Comparison of ENCODE assay signal across 26 mouse cellular contexts in genomic region chr7:83734246-83734645, GRCm38 (mm10). TPM values are rescaled to one million over a fixed set of nuclear protein-coding genes. Genes with fewer than 3 reads are reported as not detected.
DNase-seq lines count a peak whose midpoint lies in the region; ATAC-seq and TF ChIP-seq lines count a peak whose summit lies in the region.
"Had no signal": no experiment of that assay in that cellular context is flagged by ENCODE, and none has a peak within 500 bp of the region (broad histone marks: within the 10 kb centered on the region; RNA-seq: fewer than 3 reads in every experiment).

No protein-coding gene starts in this region.

- TF ChIP-seq POLR2A in cerebellum, adult 2 months (IDR thresholded peaks at IDR 0.05; ENCODE audit: borderline replicate concordance, insufficient read depth, low read length) = no peak

- H3K27ac ChIP-seq in cerebellum, adult 2 months (ENCODE audit: insufficient read depth, low read length) = peak overlapping the region; percentile 91
- H3K27ac ChIP-seq in liver, postnatal 0 days (ENCODE audit: low read depth) = no peak overlapping the region
- H3K27ac ChIP-seq in liver, embryonic 12.5 days = no peak overlapping the region
- H3K27ac ChIP-seq: forebrain, embryonic 10.5 days; forebrain, embryonic 13.5 days; gastrocnemius, adult 2 months; heart, embryonic 13.5 days; hindbrain, embryonic 10.5 days; hindbrain, embryonic 13.5 days; intestine, embryonic 15.5 days had no signal

- peak overlapping the region; percentile 71 for H3K4me3 ChIP-seq in cerebellum, adult 2 months (replicated peaks; ENCODE audit: insufficient read depth, low read depth, low read length)
- H3K4me3 ChIP-seq in liver, postnatal 0 days (ENCODE audit: low read depth, low read length) = no peak overlapping the region
- H3K4me3 ChIP-seq in liver, embryonic 12.5 days = no peak overlapping the region
- H3K4me3 ChIP-seq: forebrain, embryonic 10.5 days; forebrain, embryonic 13.5 days; gastrocnemius, adult 2 months; heart, embryonic 13.5 days; hindbrain, embryonic 10.5 days; hindbrain, embryonic 13.5 days; intestine, embryonic 15.5 days had no signal

- no peak overlapping the region for H3K4me2 ChIP-seq in liver, postnatal 0 days (ENCODE audit: low read depth, low read length)
- no peak overlapping the region for H3K4me2 ChIP-seq in liver, embryonic 12.5 days
- H3K4me2 ChIP-seq: forebrain, embryonic 13.5 days; heart, embryonic 13.5 days; hindbrain, embryonic 13.5 days; intestine, embryonic 15.5 days had no signal

- 11% methylated on average over 3 of the region's 3 CpGs for WGBS in cerebellum, adult 2 months
- 79% methylated on average over 3 of the region's 3 CpGs for WGBS in liver, postnatal 0 days (ENCODE audit: insufficient replicate concordance)
- WGBS in liver, embryonic 12.5 days (ENCODE audit: insufficient replicate concordance) = 60% methylated on average over 3 of the region's 3 CpGs

- no peaks in the 10 kb centered on the region for H3K9me3 ChIP-seq in liver, postnatal 0 days (ENCODE audit: low read length)
- H3K9me3 ChIP-seq in liver, embryonic 12.5 days (replicated peaks) = no peaks in the 10 kb centered on the region
- H3K9me3 ChIP-seq: forebrain, embryonic 10.5 days; forebrain, embryonic 13.5 days; G1E; heart, embryonic 13.5 days; hindbrain, embryonic 10.5 days; hindbrain, embryonic 13.5 days; intestine, embryonic 15.5 days had no signal

- no peaks in the 10 kb centered on the region for H3K27me3 ChIP-seq in cerebellum, adult 2 months (ENCODE audit: control insufficient read depth, insufficient read depth, low read length)
- no peaks in the 10 kb centered on the region for H3K27me3 ChIP-seq in liver, postnatal 0 days (ENCODE audit: insufficient read depth, low read length)
- no peaks in the 10 kb centered on the region for H3K27me3 ChIP-seq in liver, embryonic 12.5 days (replicated peaks)
- H3K27me3 ChIP-seq: CH12.LX; forebrain, embryonic 13.5 days; heart, embryonic 13.5 days; hindbrain, embryonic 13.5 days; intestine, embryonic 15.5 days; Patski had no signal

- H3K9ac ChIP-seq in liver, postnatal 0 days (replicated peaks) = no peak overlapping the region
- H3K9ac ChIP-seq in liver, embryonic 12.5 days = no peak overlapping the region
- H3K9ac ChIP-seq: forebrain, embryonic 13.5 days; heart, embryonic 13.5 days; hindbrain, embryonic 13.5 days; intestine, embryonic 15.5 days had no signal

- H3K36me3 ChIP-seq in liver, postnatal 0 days (replicated peaks; ENCODE audit: insufficient read depth, low read length) = no peaks in the 10 kb centered on the region
- no peaks in the 10 kb centered on the region for H3K36me3 ChIP-seq in liver, embryonic 12.5 days
- H3K36me3 ChIP-seq: forebrain, embryonic 10.5 days; G1E; heart, embryonic 13.5 days; hindbrain, embryonic 10.5 days; hindbrain, embryonic 13.5 days; intestine, embryonic 15.5 days had no signal

- ATAC-seq in liver, postnatal 0 days = no peak
- no peak for ATAC-seq in liver, embryonic 12.5 days
- ATAC-seq: forebrain, embryonic 13.5 days; forebrain, embryonic 16.5 days; hindbrain, embryonic 16.5 days; intestine, embryonic 15.5 days; Patski had no signal

- TF ChIP-seq CTCF in cerebellum, adult 2 months (IDR thresholded peaks at IDR 0.05; ENCODE audit: borderline replicate concordance, insufficient read depth, low read depth, low read length) = no peak
- TF ChIP-seq CTCF in liver, postnatal 0 days (IDR thresholded peaks at IDR 0.05; ENCODE audit: low read depth) = no peak

- DNase-seq in cerebellum, adult 2 months = peak in 1 of 2 experiments; percentile 46
- no peak for DNase-seq in cerebellum, adult 11 months
- peak; percentile 53 for DNase-seq in cerebellum, adult 9-11 months
- DNase-seq in cerebellum, adult 18-20 months = no peak
- peak; percentile 2 for DNase-seq in liver, postnatal 0 days
- DNase-seq in cerebellum, postnatal 25 days = peak; percentile 39 to 59
- DNase-seq in frontal cortex, postnatal 10 days (ENCODE audit: low spot score in 2 of 2) = no peak
- DNase-seq: adrenal gland, postnatal 10 days; adrenal gland, postnatal 36 days; gastrocnemius, adult 2 months; gastrocnemius, postnatal 14 days; heart, adult 18-20 months; kidney, adult 11 months; kidney, adult 8-10 months had no signal

- H3K4me1 ChIP-seq in cerebellum, adult 2 months (ENCODE audit: control insufficient read depth, insufficient read depth, low read length) = peaks cover 8% of the 10 kb centered on the region; the same call in 1 of the 2 replicates
- no peaks in the 10 kb centered on the region for H3K4me1 ChIP-seq in liver, postnatal 0 days (ENCODE audit: insufficient read depth)
- H3K4me1 ChIP-seq in liver, embryonic 12.5 days = no peaks in the 10 kb centered on the region
- H3K4me1 ChIP-seq: forebrain, embryonic 13.5 days had no signal

- no peak for TF ChIP-seq EP300 in liver, postnatal 0 days (IDR thresholded peaks at IDR 0.05; ENCODE audit: low read depth)

RNA-seq across cellular contexts. Expression of gene Il16, which starts 11.3 kb away (rescaled TPM):
- 84.9 and 108 TPM in 2 replicates for polyA plus RNA-seq in cerebellum, adult 2 months (2012; rRNA removed)
- 8.5 and 9.8 TPM in 2 replicates for polyA plus RNA-seq in liver, postnatal 0 days (2015; fragmentation: Nextera tagmentation; extraction: Ambion mirVana)
- polyA plus RNA-seq in liver, embryonic 12.5 days (2016; fragmentation: Nextera tagmentation; extraction: Ambion mirVana) = 4.7 and 5.2 TPM in 2 replicates

Comparison
In these comparisons a context has a peak if more than half of its experiments do, and no peak if none do; other contexts are left out.
1. DNase-seq: peak in cerebellum, adult 9-11 months (single experiment), liver, postnatal 0 days (single experiment) and cerebellum, postnatal 25 days (2 of 2); none in cerebellum, adult 11 months (single experiment), cerebellum, adult 18-20 months (0 of 2) and frontal cortex, postnatal 10 days (0 of 2).